Mouse (Mus musculus) ES-Bruce4 (cell line): ENCODE results near the gene Ermp1.

Source experiments
- CTCF ChIP-seq: IDR thresholded peaks from one replicate; pipeline ENCODE4 v1.8.1; 2011; ENCODE audit warnings: low read depth, low read length
- POLR2A ChIP-seq: IDR thresholded peaks from one replicate; pipeline ENCODE4 v1.8.1; 2011; ENCODE audit warnings: low read length; ENCODE audit not compliant: insufficient read depth

- no peak for TF ChIP-seq CTCF
- no peak for TF ChIP-seq POLR2A
Observed at GRCm38 (mm10) chr19:29664934-29665333, 16.7 kb upstream of the Ermp1 start.
